Mouse (Mus musculus) ES-Bruce4 (cell line): ENCODE measurements around the gene Hist1h1d. TPM values are rescaled to one million over a fixed set of nuclear protein-coding genes. Genes with fewer than 3 reads are reported as not detected.
A peak's percentile ranks its signal among the peaks of the same experiment; 100 is the strongest.
"Not testable (repeated sequence)": the region's sequence is repeated elsewhere in the genome, so short reads cannot be mapped to it uniquely, and the experiment has no call there.

Experiments used
- H3K27ac ChIP-seq: 2 replicates; pipeline ENCODE4 v1.5.1; 2012; ENCODE audit warnings: low read length, inconsistent platforms; ENCODE audit not compliant: insufficient read depth
- H3K27me3 ChIP-seq: 2 replicates; pipeline ENCODE4 v1.6.1; 2012; ENCODE audit warnings: mild to moderate bottlenecking, low read length, inconsistent platforms; ENCODE audit not compliant: control insufficient read depth, poor library complexity, insufficient read depth, severe bottlenecking
- H3K36me3 ChIP-seq: 2 replicates; pipeline ENCODE4 v1.6.1; 2012; ENCODE audit warnings: inconsistent platforms, mild to moderate bottlenecking, low read length, moderate library complexity; ENCODE audit not compliant: control insufficient read depth, poor library complexity, insufficient read depth, severe bottlenecking
- H3K4me1 ChIP-seq: one replicate; pipeline ENCODE4 v1.8.1; 2011; ENCODE audit warnings: low read length; ENCODE audit not compliant: control insufficient read depth, insufficient read depth
- H3K4me3 ChIP-seq: 2 replicates; pipeline ENCODE4 v1.5.1; 2011; ENCODE audit warnings: low read depth, mild to moderate bottlenecking, low read length
- H3K9ac ChIP-seq: 2 replicates; pipeline ENCODE4 v1.6.1; 2012; ENCODE audit warnings: low read depth, mild to moderate bottlenecking, inconsistent platforms; ENCODE audit not compliant: poor library complexity, severe bottlenecking
- H3K9me3 ChIP-seq: replicated peaks from 2 replicates; pipeline ENCODE4 v1.6.1; 2012; ENCODE audit warnings: mild to moderate bottlenecking, low read length, inconsistent platforms; ENCODE audit not compliant: control insufficient read depth, poor library complexity, insufficient read depth, severe bottlenecking
- CTCF ChIP-seq: IDR thresholded peaks from one replicate; pipeline ENCODE4 v1.8.1; 2011; ENCODE audit warnings: low read depth, low read length
- EP300 ChIP-seq: IDR thresholded peaks from 2 replicates; pipeline ENCODE4 v1.6.1; 2011; ENCODE audit warnings: low read depth, low read length; ENCODE audit not compliant: insufficient read depth
- POLR2A ChIP-seq: IDR thresholded peaks from one replicate; pipeline ENCODE4 v1.8.1; 2011; ENCODE audit warnings: low read length; ENCODE audit not compliant: insufficient read depth
- polyA plus RNA-seq: library from polyadenylated mRNA; stranded (reverse); fragments of >200 nt; gene quantifications from 2 replicates; pipeline ENCODE4 v1.2.4, GENCODE M21; 2011; ENCODE audit warnings: low read depth; ENCODE audit not compliant: missing spikeins, insufficient read depth, insufficient read length

Gene Hist1h1d
- polyA plus RNA-seq, 1 experiment = 1.6 TPM

DNA sequence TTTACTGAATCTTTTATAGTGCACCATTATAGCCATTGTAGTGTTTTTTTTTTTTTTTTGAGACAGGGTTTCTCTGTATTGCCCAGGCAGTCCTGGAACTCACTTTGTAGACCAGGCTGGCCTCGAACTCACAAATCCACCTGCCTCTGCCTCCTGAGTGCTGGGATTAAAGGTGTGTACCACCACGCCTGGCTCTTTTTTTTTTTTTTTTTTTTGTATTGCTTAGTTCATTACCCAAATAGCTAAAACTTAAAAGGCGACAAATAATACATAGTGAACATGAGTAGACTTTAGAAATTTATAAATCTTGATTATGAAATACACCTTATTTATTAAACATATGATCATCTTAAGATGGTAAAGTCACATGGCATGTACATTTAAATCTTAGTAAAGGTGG is 11.6 kb upstream of the Hist1h1d start:
- no peak overlapping the region for H3K27ac ChIP-seq
- TF ChIP-seq EP300 (no peak), POLR2A (no peak), CTCF (no peak)
- H3K4me1 ChIP-seq = peaks cover 1% of the 10 kb centered on the region
- no peak overlapping the region for H3K9ac ChIP-seq
- no peaks in the 10 kb centered on the region for H3K36me3 ChIP-seq
- no peak overlapping the region for H3K4me3 ChIP-seq
- H3K9me3 ChIP-seq = no peaks in the 10 kb centered on the region
- no peaks in the 10 kb centered on the region for H3K27me3 ChIP-seq

DNA sequence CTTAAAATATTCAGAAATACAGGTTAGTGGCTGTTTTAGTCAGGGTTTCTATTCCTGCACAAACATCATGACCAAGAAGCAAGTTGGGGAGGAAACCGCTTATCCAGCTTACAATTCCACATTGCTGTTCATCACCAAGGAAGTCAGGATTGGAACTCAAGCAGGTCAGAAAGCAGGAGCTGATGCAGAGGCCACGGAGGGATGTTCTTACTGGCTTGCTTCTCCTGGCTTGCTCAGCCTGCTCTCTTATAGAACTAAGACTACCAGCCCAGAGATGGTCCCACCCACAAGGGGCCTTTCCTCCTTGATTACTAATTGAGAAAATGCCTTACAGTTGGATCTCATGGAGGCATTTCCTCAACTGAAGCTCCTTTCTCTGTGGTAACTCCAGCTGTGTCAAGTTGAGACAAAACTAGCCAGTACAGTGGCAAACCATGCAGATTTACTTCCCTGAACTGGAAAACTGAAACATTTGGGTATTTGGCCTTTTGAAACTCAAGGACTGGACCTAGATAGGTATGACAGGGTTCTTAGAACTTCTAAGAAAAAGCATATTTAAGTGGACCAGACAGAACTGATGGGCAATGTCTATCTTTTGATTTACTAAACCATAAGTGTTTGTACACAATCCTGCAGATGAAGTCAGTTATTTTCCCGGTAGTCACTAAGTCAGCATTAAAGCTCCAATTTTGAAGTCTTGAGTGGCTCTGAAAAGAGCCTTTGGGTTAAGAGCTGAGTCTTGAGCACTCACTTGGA is 10.7 kb upstream of the Hist1h1d start:
- not testable (repeated sequence) for H3K27me3 ChIP-seq, H3K36me3 ChIP-seq, H3K4me1 ChIP-seq, H3K9me3 ChIP-seq
- peak overlapping the region; percentile 88 for H3K4me3 ChIP-seq
- peak overlapping the region; percentile 69 for H3K9ac ChIP-seq
- H3K27ac ChIP-seq = peak overlapping the region; percentile 75

DNA sequence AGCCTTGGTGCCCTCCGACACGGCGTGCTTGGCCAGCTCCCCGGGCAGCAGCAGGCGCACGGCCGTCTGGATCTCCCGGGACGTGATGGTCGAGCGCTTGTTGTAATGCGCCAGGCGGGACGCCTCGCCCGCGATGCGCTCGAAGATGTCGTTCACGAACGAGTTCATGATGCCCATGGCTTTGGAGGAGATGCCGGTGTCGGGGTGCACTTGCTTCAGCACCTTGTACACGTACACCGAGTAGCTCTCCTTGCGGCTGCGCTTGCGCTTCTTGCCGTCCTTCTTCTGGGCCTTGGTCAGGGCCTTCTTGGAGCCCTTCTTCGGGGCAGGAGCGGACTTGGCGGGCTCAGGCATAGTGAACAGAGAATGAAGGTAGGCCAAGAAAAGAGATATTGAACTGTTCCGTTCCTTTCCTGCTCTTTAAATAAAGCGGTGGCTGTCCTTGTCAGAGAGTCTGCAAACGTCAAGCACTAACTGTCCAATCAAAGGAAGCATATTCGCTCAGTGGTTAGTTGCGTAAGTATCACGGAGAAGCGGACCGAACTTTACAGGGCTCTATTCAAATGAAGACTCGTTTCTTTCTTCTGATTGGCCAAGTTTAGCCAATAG is 10.0 kb upstream of the Hist1h1d start, which contains the start of gene Hist1h2bh:
Gene Hist1h2bh (minus strand): TSS at position 394 of the 609 bp plus-strand sequence.
- not testable (repeated sequence) for H3K4me1 ChIP-seq, H3K27me3 ChIP-seq, H3K9me3 ChIP-seq, H3K36me3 ChIP-seq
- Histone ChIP-seq H3K27ac (peak within 1 kb of the TSS; percentile 75), H3K4me3 (peak within 1 kb of the TSS; percentile 88), H3K9ac (peak within 1 kb of the TSS; percentile 84)
- peak; percentile 75 for TF ChIP-seq POLR2A

DNA sequence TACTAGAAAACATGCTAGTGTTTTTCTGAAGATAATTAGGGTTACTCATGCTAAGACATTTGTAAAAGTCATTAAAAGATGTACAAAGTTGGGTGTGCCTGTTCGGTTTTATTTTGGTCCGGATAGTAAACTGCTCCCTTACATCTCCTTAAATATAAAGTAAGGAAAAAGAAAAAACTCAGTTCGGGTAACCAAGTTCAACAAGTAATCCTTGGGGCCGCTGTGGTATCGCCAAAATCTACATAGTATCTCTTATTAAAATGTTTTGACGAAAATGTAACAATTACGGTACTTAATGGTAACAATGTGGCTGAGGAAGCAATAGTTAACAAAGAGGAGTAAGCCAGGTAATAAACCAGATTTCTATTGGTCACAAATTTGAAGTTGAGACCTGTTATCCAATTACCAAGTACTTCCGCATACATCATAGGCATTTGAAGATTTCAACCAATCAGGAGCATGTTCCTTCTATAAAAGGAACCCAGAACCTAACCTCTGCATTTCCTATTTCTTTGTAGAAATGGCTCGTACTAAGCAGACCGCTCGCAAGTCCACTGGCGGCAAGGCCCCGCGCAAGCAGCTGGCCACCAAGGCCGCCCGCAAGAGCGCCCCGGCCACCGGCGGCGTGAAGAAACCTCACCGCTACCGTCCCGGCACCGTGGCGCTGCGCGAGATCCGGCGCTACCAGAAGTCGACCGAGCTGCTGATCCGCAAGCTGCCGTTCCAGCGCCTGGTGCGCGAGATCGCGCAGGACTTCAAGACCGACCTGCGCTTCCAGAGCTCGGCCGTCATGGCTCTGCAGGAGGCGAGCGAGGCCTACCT is 8.9 kb upstream of the Hist1h1d start, which contains the start of gene Hist1h3f:
Gene Hist1h3f (plus strand): TSS at position 88 of the 822 bp plus-strand sequence.
- Histone ChIP-seq H3K27ac (peak within 1 kb of the TSS; percentile 75), H3K4me3 (peak within 1 kb of the TSS; percentile 88), H3K9ac (peak within 1 kb of the TSS; percentile 84), H3K36me3 (no peaks in the 10 kb centered on the region), H3K9me3 (no peaks in the 10 kb centered on the region), H3K4me1 (peaks cover under 1% of the 10 kb centered on the region), H3K27me3 (no peaks in the 10 kb centered on the region)
- 0 out of 2 replicates have a peak, but pooled peaks have one; percentile 6 for TF ChIP-seq EP300
- TF ChIP-seq CTCF = no peak
- TF ChIP-seq POLR2A = peak; percentile 86

DNA sequence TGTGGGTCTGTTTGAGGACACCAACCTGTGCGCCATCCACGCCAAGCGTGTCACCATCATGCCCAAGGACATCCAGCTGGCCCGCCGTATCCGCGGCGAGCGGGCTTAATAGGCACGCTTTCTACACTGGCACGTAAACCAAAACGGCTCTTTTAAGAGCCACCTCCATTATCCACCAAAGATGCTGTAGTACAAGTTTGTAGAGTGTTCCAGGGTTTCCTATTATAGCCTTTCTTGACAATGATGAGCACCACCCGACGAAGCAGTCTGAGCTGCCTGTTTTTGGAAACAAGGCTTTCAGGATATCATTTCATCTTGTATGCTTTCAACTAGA is 8.3 kb upstream of the Hist1h1d start:
- Histone ChIP-seq H3K27ac (peak overlapping the region; percentile 38), H3K4me3 (peak overlapping the region; percentile 42), H3K9ac (peak overlapping the region; percentile 84)
- not testable (repeated sequence) for H3K27me3 ChIP-seq, H3K36me3 ChIP-seq, H3K9me3 ChIP-seq, H3K4me1 ChIP-seq

DNA sequence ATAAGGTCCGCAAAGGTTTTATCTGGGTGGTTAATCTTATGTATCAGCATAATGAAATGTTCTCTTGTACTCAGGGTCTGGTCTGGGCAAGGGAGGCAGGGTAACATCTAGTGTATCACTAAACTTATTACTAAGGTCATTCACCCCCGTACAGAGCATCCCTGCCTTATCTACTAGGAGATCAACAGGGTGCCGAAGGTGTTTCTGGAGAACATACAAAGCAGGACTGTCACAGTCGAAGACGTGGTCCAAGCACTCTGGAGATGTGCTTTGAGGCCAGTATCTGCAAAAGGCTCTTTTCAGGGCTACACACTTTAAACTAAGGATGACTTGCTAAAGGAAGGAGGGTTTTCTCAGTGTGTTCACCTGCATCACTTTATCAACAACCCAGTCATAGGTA is 6.4 kb upstream of the Hist1h1d start:
- TF ChIP-seq EP300 = no peak
- TF ChIP-seq POLR2A = no peak
- TF ChIP-seq CTCF = no peak
- no peaks in the 10 kb centered on the region for H3K9me3 ChIP-seq
- H3K36me3 ChIP-seq = no peaks in the 10 kb centered on the region
- no peaks in the 10 kb centered on the region for H3K27me3 ChIP-seq
- H3K27ac ChIP-seq = no peak overlapping the region
- H3K4me1 ChIP-seq = no peaks in the 10 kb centered on the region
- H3K9ac ChIP-seq = no peak overlapping the region
- H3K4me3 ChIP-seq = no peak overlapping the region
